Mouse (Mus musculus) testis, postnatal 14 days (tissue): ENCODE measurements at regions not wholly inside any gene's neighbourhood (a gene's known extent, or its start where the extent isn't known, plus 50 kb on each side); places are given as distances from the start of the nearest gene placed in this dataset.

Experiments used
- DNase-seq: peaks from one replicate; pipeline ENCODE4 v3.0.0; 2021; ENCODE audit warnings: low spot score

GRCm38 (mm10) chr7:113156861-113157747 lies 50.2 kb upstream of the Arntl start:
- DNase-seq, result no peak
